Mouse (Mus musculus) embryonic facial prominence, embryonic 11.5 days (tissue): ENCODE measurements at regions not wholly inside any gene's neighbourhood (a gene's known extent, or its start where the extent isn't known, plus 50 kb on each side); places are given as distances from the start of the nearest gene placed in this dataset.

Experiments used
- ATAC-seq: fragments of 200-750 bp; cut with Nextera tagmentation; replicated peaks from 2 replicates; pipeline ENCODE4 v1.8.0; 2017; ENCODE audit warnings: low read depth; ENCODE audit not compliant: insufficient number of reproducible peaks, low FRiP score, low TSS enrichment
- DNase-seq: peaks from one replicate; pipeline ENCODE4 v3.0.0-alpha.2; 2015; ENCODE audit warnings: low spot score
- H3K27ac ChIP-seq: fragments of 300-500 bp; sonication (generic); replicated peaks from 2 replicates; pipeline ENCODE4 v1.5.1; 2014; ENCODE audit warnings: mild to moderate bottlenecking, low read depth, low read length, control low read depth
- H3K27me3 ChIP-seq: fragments of 300-500 bp; sonication (generic); 2 replicates; pipeline ENCODE4 v1.6.1; 2014; ENCODE audit warnings: mild to moderate bottlenecking, low read length, moderate library complexity, mixed read lengths; ENCODE audit not compliant: control insufficient read depth, insufficient read depth
- H3K36me3 ChIP-seq: fragments of 300-500 bp; sonication (generic); replicated peaks from 2 replicates; pipeline ENCODE4 v1.6.1; 2014; ENCODE audit warnings: low read depth, mild to moderate bottlenecking, low read length, moderate library complexity, mixed read lengths; ENCODE audit not compliant: control insufficient read depth, insufficient read depth
- H3K4me1 ChIP-seq: fragments of 300-500 bp; sonication (generic); 2 replicates; pipeline ENCODE4 v1.6.1; 2014; ENCODE audit warnings: low read length, mixed read lengths; ENCODE audit not compliant: control insufficient read depth, insufficient read depth
- H3K4me2 ChIP-seq: fragments of 300-500 bp; sonication (generic); 2 replicates; pipeline ENCODE4 v1.6.1; 2014; ENCODE audit warnings: low read depth, mild to moderate bottlenecking, control low read depth, low read length, moderate library complexity
- H3K4me3 ChIP-seq: fragments of 300-500 bp; sonication (generic); 2 replicates; pipeline ENCODE4 v1.5.1; 2014; ENCODE audit warnings: low read depth, low read length, control low read depth
- H3K9ac ChIP-seq: fragments of 300-500 bp; sonication (generic); replicated peaks from 2 replicates; pipeline ENCODE4 v1.6.1; 2014; ENCODE audit warnings: mild to moderate bottlenecking, control low read depth, low read length
- H3K9me3 ChIP-seq: fragments of 300-500 bp; sonication (generic); replicated peaks from 2 replicates; pipeline ENCODE4 v1.6.1; 2016; ENCODE audit warnings: mild to moderate bottlenecking, low read length, inconsistent platforms, mixed read lengths; ENCODE audit not compliant: control insufficient read depth
- WGBS: fragments of 180-500 bp; shearing (Covaris S2); extraction: QIAGEN DNeasy Blood & Tissue Kit; methylation state at CpG from one replicate; pipeline ENCODE4 v1.1.7; 2014; 5-methylcytosine and 5-hydroxymethylcytosine counted together

GRCm38 (mm10) chr10:125902668-125903067 lies 63.3 kb upstream of the Lrig3 start:
- Histone ChIP-seq H3K4me1 (no peaks in the 10 kb centered on the region), H3K4me2 (no peak overlapping the region), H3K36me3 (no peaks in the 10 kb centered on the region), H3K9ac (no peak overlapping the region), H3K27me3 (no peaks in the 10 kb centered on the region), H3K27ac (no peak overlapping the region), H3K9me3 (no peaks in the 10 kb centered on the region), H3K4me3 (no peak overlapping the region)
- DNase-seq (no peak), ATAC-seq (no peak)
- 77% methylated on average over 5 of the region's 5 CpGs for WGBS

- Histone ChIP-seq H3K4me3 (no peak overlapping the region), H3K4me1 (no peaks in the 10 kb centered on the region), H3K9ac (no peak overlapping the region), H3K27me3 (no peaks in the 10 kb centered on the region), H3K9me3 (no peaks in the 10 kb centered on the region), H3K4me2 (no peak overlapping the region), H3K36me3 (no peaks in the 10 kb centered on the region), H3K27ac (no peak overlapping the region)
- no peak for ATAC-seq
- no peak for DNase-seq
- WGBS, result 85% methylated on average over 7 of the region's 7 CpGs
Measured at GRCm38 (mm10) chr10:125912207-125912606, 53.8 kb upstream of the Lrig3 start.
